ENCODE assay signal across 17 mouse cellular contexts in the genomic region with DNA sequence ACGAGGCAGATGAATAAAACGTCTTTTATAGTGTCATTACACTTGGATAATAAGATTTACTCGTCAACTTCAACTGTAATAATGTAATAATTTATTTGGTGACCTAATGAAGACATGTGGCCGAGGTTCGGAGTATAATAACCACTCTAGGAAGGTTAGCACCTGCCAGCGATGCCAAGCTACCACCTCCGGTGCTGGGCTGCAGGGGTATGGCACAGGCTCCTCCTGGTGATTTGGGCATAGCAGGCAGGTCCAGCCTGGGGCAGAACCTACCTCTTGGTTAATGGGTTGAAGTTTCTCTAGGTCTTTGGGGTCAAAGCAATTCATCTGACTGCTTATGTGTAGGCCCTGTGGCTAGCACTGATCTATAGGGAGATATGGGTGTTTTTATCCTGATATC.
DNase-seq lines count a peak whose midpoint lies in the region; ATAC-seq and TF ChIP-seq lines count a peak whose summit lies in the region.
"Had no signal": no experiment of that assay in that cellular context is flagged by ENCODE, and none has a peak within 500 bp of the region (broad histone marks: within the 10 kb centered on the region; RNA-seq: fewer than 3 reads in every experiment).

No protein-coding gene starts in this region.

- 87% methylated on average over 7 of the region's 7 CpGs for WGBS in hindbrain, embryonic 10.5 days
- 83% methylated on average over 7 of the region's 7 CpGs for WGBS in hindbrain, embryonic 12.5 days
- WGBS in midbrain, embryonic 10.5 days, result 88% methylated on average over 7 of the region's 7 CpGs
- WGBS in midbrain, postnatal 0 days, result 77% methylated on average over 7 of the region's 7 CpGs

- H3K4me3 ChIP-seq in hindbrain, embryonic 10.5 days, result no peak overlapping the region
- H3K4me3 ChIP-seq in hindbrain, embryonic 12.5 days, result no peak overlapping the region
- H3K4me3 ChIP-seq in midbrain, embryonic 10.5 days, result no peak overlapping the region
- H3K4me3 ChIP-seq in midbrain, postnatal 0 days (ENCODE audit: low read depth, low read length), result no peak overlapping the region
- H3K4me3 ChIP-seq: embryonic facial prominence, embryonic 13.5 days; forebrain, embryonic 13.5 days; gastrocnemius, adult 2 months had no signal

- no peak overlapping the region for H3K27ac ChIP-seq in hindbrain, embryonic 10.5 days
- no peak overlapping the region for H3K27ac ChIP-seq in hindbrain, embryonic 12.5 days
- no peak overlapping the region for H3K27ac ChIP-seq in midbrain, embryonic 10.5 days (replicated peaks)
- H3K27ac ChIP-seq in midbrain, postnatal 0 days (ENCODE audit: low read depth, low read length), result no peak overlapping the region
- H3K27ac ChIP-seq: embryonic facial prominence, embryonic 13.5 days; forebrain, embryonic 13.5 days; gastrocnemius, adult 2 months; hindbrain, embryonic 14.5 days had no signal

- no peak for TF ChIP-seq CTCF in midbrain, postnatal 0 days (IDR thresholded peaks at IDR 0.05)

- no peak for ATAC-seq in hindbrain, embryonic 12.5 days (ENCODE audit: low FRiP score)
- no peak for ATAC-seq in midbrain, postnatal 0 days (ENCODE audit: low FRiP score)
- ATAC-seq: forebrain, embryonic 13.5 days had no signal

- no peak overlapping the region for H3K4me2 ChIP-seq in hindbrain, embryonic 12.5 days (replicated peaks)
- H3K4me2 ChIP-seq in midbrain, postnatal 0 days (ENCODE audit: low read depth, low read length, poor library complexity, severe bottlenecking), result no peak overlapping the region
- H3K4me2 ChIP-seq: embryonic facial prominence, embryonic 13.5 days; forebrain, embryonic 13.5 days; hindbrain, embryonic 14.5 days had no signal

- peak; percentile 1 for DNase-seq in hindbrain, embryonic 10.5 days (ENCODE audit: low spot score)
- peak; percentile 6 for DNase-seq in midbrain, embryonic 10.5 days (ENCODE audit: low spot score)
- DNase-seq in midbrain, postnatal 0 days (ENCODE audit: low spot score), result no peak
- peak; percentile 12 to 57 for DNase-seq in urinary bladder, postnatal 4 days (ENCODE audit: low spot score in 2 of 2)
- no peak for DNase-seq in urinary bladder, postnatal 25 days (ENCODE audit: low spot score)
- DNase-seq in right cerebral cortex, adult 2 months (ENCODE audit: low spot score in 2 of 2), result no peak
- DNase-seq: adrenal gland, adult 2 months; adrenal gland, postnatal 25 days; cerebellum, adult 2 months; gastrocnemius, adult 2 months; gastrocnemius, postnatal 25 days; heart, postnatal 10 days; heart, postnatal 4 days had no signal

- no peaks in the 10 kb centered on the region for H3K9me3 ChIP-seq in hindbrain, embryonic 10.5 days
- H3K9me3 ChIP-seq in hindbrain, embryonic 12.5 days (replicated peaks), result no peaks in the 10 kb centered on the region
- no peaks in the 10 kb centered on the region for H3K9me3 ChIP-seq in midbrain, embryonic 10.5 days (replicated peaks)
- H3K9me3 ChIP-seq in midbrain, postnatal 0 days (ENCODE audit: low read length), result no peaks in the 10 kb centered on the region
- H3K9me3 ChIP-seq: embryonic facial prominence, embryonic 13.5 days; forebrain, embryonic 13.5 days had no signal

- H3K9ac ChIP-seq in hindbrain, embryonic 12.5 days, result no peak overlapping the region
- no peak overlapping the region for H3K9ac ChIP-seq in midbrain, postnatal 0 days (replicated peaks; ENCODE audit: low read length, poor library complexity, severe bottlenecking)
- H3K9ac ChIP-seq: embryonic facial prominence, embryonic 13.5 days; forebrain, embryonic 13.5 days; hindbrain, embryonic 14.5 days had no signal

- H3K27me3 ChIP-seq in hindbrain, embryonic 10.5 days (ENCODE audit: insufficient read depth, poor library complexity, severe bottlenecking), result no peaks in the 10 kb centered on the region
- no peaks in the 10 kb centered on the region for H3K27me3 ChIP-seq in hindbrain, embryonic 12.5 days
- H3K27me3 ChIP-seq in midbrain, embryonic 10.5 days (ENCODE audit: low read depth, poor library complexity, severe bottlenecking), result no peaks in the 10 kb centered on the region
- H3K27me3 ChIP-seq in midbrain, postnatal 0 days (ENCODE audit: insufficient read depth, low read length), result no peaks in the 10 kb centered on the region
- H3K27me3 ChIP-seq: embryonic facial prominence, embryonic 13.5 days; forebrain, embryonic 13.5 days had no signal

- no peaks in the 10 kb centered on the region for H3K36me3 ChIP-seq in hindbrain, embryonic 10.5 days
- no peaks in the 10 kb centered on the region for H3K36me3 ChIP-seq in hindbrain, embryonic 12.5 days
- no peaks in the 10 kb centered on the region for H3K36me3 ChIP-seq in midbrain, embryonic 10.5 days
- no peaks in the 10 kb centered on the region for H3K36me3 ChIP-seq in midbrain, postnatal 0 days (ENCODE audit: insufficient read depth, low read length)
- H3K36me3 ChIP-seq: embryonic facial prominence, embryonic 13.5 days had no signal

- H3K4me1 ChIP-seq in hindbrain, embryonic 10.5 days (replicated peaks), result peaks cover 23% of the 10 kb centered on the region; the same call in 1 of the 2 replicates
- H3K4me1 ChIP-seq in hindbrain, embryonic 12.5 days, result peaks cover 13% of the 10 kb centered on the region; the same call in 1 of the 2 replicates
- H3K4me1 ChIP-seq in midbrain, embryonic 10.5 days, result peaks cover 12% of the 10 kb centered on the region
- peaks cover 11% of the 10 kb centered on the region for H3K4me1 ChIP-seq in midbrain, postnatal 0 days (ENCODE audit: insufficient read depth, low read length)
- H3K4me1 ChIP-seq: embryonic facial prominence, embryonic 13.5 days had no signal

Comparison
In these comparisons a context has a peak if more than half of its experiments do, and no peak if none do; other contexts are left out.
1. DNase-seq: peak in hindbrain, embryonic 10.5 days (single experiment), midbrain, embryonic 10.5 days (single experiment) and urinary bladder, postnatal 4 days (2 of 2); none in midbrain, postnatal 0 days (single experiment), urinary bladder, postnatal 25 days (single experiment) and right cerebral cortex, adult 2 months (0 of 2).